Mouse (Mus musculus): ENCODE data around the gene Trim38. TPM values are rescaled to one million over a fixed set of nuclear protein-coding genes. Genes with fewer than 3 reads are reported as not detected.

Gene Trim38
- total and polyA plus RNA-seq, 2 experiments from 2014 or later = not detected

- no peak overlapping the region for H3K4me2 ChIP-seq (ENCODE audit: low read depth)
- H3K9ac ChIP-seq = no peak overlapping the region
- H3K36me3 ChIP-seq (ENCODE audit: insufficient read depth) = no peaks in the 10 kb centered on the region
- WGBS = 22% methylated on average over 8 of the region's 8 CpGs
- ATAC-seq = peak; percentile 54; the same call in 1 of the 2 replicates
- H3K4me3 ChIP-seq (ENCODE audit: low read depth, low read length) = no peak overlapping the region
- peak; percentile 88 for TF ChIP-seq CTCF (IDR thresholded peaks at IDR 0.05; ENCODE audit: low read depth)
- H3K4me1 ChIP-seq (ENCODE audit: insufficient read depth) = no peaks in the 10 kb centered on the region
- H3K9me3 ChIP-seq (ENCODE audit: low read length) = no peaks in the 10 kb centered on the region
- H3K27ac ChIP-seq (ENCODE audit: low read depth, low read length) = 0 out of 2 replicates have a peak overlapping the region, but pooled peaks have one; percentile 35
- no peaks in the 10 kb centered on the region for H3K27me3 ChIP-seq (ENCODE audit: insufficient read depth, low read length)
- peak; percentile 67 for DNase-seq
These were observed 37.4 kb upstream of the Trim38 start for GRCm38 (mm10) chr13:23732156-23732804.

GRCm38 (mm10) chr13:23737091-23737490, 32.6 kb upstream of the Trim38 start:
- H3K27ac ChIP-seq (ENCODE audit: low read depth, low read length) = no peak overlapping the region
- H3K36me3 ChIP-seq (ENCODE audit: insufficient read depth) = no peaks in the 10 kb centered on the region
- no peak overlapping the region for H3K9ac ChIP-seq
- no peak for DNase-seq
- H3K4me2 ChIP-seq (ENCODE audit: low read depth) = no peak overlapping the region
- ATAC-seq = no peak
- no peak for TF ChIP-seq CTCF (IDR thresholded peaks at IDR 0.05; ENCODE audit: low read depth)
- H3K4me3 ChIP-seq (ENCODE audit: low read depth, low read length) = no peak overlapping the region
- peaks cover 6% of the 10 kb centered on the region for H3K4me1 ChIP-seq (ENCODE audit: insufficient read depth)
- no peaks in the 10 kb centered on the region for H3K27me3 ChIP-seq (ENCODE audit: insufficient read depth, low read length)
- WGBS = 90% methylated on average over 5 of the region's 5 CpGs
- no peaks in the 10 kb centered on the region for H3K9me3 ChIP-seq (ENCODE audit: low read length)

GRCm38 (mm10) chr13:23738041-23738440, 31.7 kb upstream of the Trim38 start:
- Histone ChIP-seq H3K9me3 (ENCODE audit: low read length) (no peaks in the 10 kb centered on the region), H3K27me3 (ENCODE audit: insufficient read depth, low read length) (no peaks in the 10 kb centered on the region), H3K4me2 (ENCODE audit: low read depth) (peak overlapping the region; percentile 100), H3K4me1 (ENCODE audit: insufficient read depth) (peaks cover 6% of the 10 kb centered on the region), H3K9ac (peak overlapping the region; percentile 80), H3K27ac (ENCODE audit: low read depth, low read length) (peak overlapping the region; percentile 80), H3K4me3 (ENCODE audit: low read depth, low read length) (peak overlapping the region; percentile 51), H3K36me3 (ENCODE audit: insufficient read depth) (no peaks in the 10 kb centered on the region)
- DNase-seq (peak; percentile 56), ATAC-seq (no peak)
- TF ChIP-seq CTCF (IDR thresholded peaks at IDR 0.05; ENCODE audit: low read depth) = no peak
- 23% methylated on average over 4 of the region's 4 CpGs for WGBS

GRCm38 (mm10) chr13:23738677-23739068, 31.0 kb upstream of the Trim38 start, which contains the start of gene Hist1h1c:
TSS of gene Hist1h1c (plus strand) at chr13:23738808.
- Histone ChIP-seq H3K36me3 (ENCODE audit: insufficient read depth) (no peaks in the 10 kb centered on the region), H3K9me3 (ENCODE audit: low read length) (no peaks in the 10 kb centered on the region), H3K4me3 (ENCODE audit: low read depth, low read length) (peak within 1 kb of the TSS; percentile 51), H3K27me3 (ENCODE audit: insufficient read depth, low read length) (no peaks in the 10 kb centered on the region), H3K4me1 (ENCODE audit: insufficient read depth) (peaks cover 6% of the 10 kb centered on the region), H3K4me2 (ENCODE audit: low read depth) (peak within 1 kb of the TSS; percentile 100), H3K9ac (peak within 1 kb of the TSS; percentile 80), H3K27ac (ENCODE audit: low read depth, low read length) (peak within 1 kb of the TSS; percentile 80)
- peak; percentile 16; the same call in 1 of the 2 replicates for TF ChIP-seq CTCF (IDR thresholded peaks at IDR 0.05; ENCODE audit: low read depth)
- ATAC-seq = peak; percentile 93
- peak; percentile 93 for DNase-seq
- 3% methylated on average over 30 of the region's 38 CpGs for WGBS

DNA sequence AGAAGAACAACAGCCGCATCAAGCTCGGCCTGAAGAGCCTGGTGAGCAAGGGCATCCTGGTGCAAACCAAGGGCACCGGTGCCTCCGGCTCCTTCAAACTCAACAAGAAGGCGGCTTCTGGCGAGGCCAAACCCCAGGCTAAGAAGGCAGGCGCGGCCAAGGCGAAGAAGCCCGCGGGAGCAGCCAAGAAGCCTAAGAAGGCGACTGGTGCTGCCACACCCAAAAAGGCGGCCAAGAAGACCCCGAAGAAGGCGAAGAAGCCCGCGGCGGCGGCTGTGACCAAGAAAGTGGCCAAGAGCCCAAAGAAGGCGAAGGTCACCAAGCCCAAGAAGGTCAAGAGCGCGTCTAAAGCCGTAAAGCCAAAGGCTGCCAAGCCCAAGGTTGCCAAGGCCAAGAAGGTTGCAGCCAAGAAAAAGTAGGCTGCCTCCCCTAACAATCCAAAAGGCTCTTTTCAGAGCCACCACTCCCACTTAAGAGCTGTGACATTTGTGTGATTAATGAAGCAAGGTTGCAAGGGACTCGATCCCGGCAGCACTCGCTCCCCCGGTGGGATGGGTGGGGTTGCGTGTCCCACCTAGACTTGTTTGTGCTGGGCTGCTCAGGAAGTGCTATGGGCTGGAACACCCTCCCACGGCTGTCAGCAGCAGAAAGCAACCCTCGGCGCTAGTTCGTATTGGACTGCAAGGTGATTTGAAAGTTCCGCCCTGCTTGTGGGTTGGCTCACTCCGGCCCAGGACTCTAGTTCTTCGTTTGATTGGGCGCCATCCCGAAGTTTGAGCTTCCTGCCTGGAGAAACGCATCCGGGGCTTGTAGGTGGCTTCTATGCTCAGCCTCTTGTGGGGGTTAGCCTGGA, 30.4 kb upstream of the Trim38 start:
- Histone ChIP-seq H3K4me2 (ENCODE audit: low read depth) (peak overlapping the region; percentile 100), H3K9me3 (ENCODE audit: low read length) (no peaks in the 10 kb centered on the region), H3K27me3 (ENCODE audit: insufficient read depth, low read length) (no peaks in the 10 kb centered on the region), H3K4me1 (ENCODE audit: insufficient read depth) (peaks cover 6% of the 10 kb centered on the region), H3K4me3 (ENCODE audit: low read depth, low read length) (peak overlapping the region; percentile 51), H3K27ac (ENCODE audit: low read depth, low read length) (peak overlapping the region; percentile 80), H3K9ac (peak overlapping the region; percentile 80), H3K36me3 (ENCODE audit: insufficient read depth) (no peaks in the 10 kb centered on the region)
- ATAC-seq (peak; percentile 90), DNase-seq (peak; percentile 95)
- 3% methylated on average over 39 of the region's 39 CpGs for whole genome bisulfite sequencing
- TF ChIP-seq CTCF (IDR thresholded peaks at IDR 0.05; ENCODE audit: low read depth) = no peak

- H3K36me3 ChIP-seq (ENCODE audit: insufficient read depth) = no peaks in the 10 kb centered on the region
- 1% methylated on average over 14 of the region's 14 CpGs for WGBS
- peaks cover 6% of the 10 kb centered on the region for H3K4me1 ChIP-seq (ENCODE audit: insufficient read depth)
- H3K4me2 ChIP-seq (ENCODE audit: low read depth) = peak overlapping the region; percentile 100
- H3K9ac ChIP-seq = peak overlapping the region; percentile 80
- ATAC-seq (peak; percentile 25), DNase-seq (no peak)
- TF ChIP-seq CTCF (IDR thresholded peaks at IDR 0.05; ENCODE audit: low read depth) = no peak
- H3K27me3 ChIP-seq (ENCODE audit: insufficient read depth, low read length) = no peaks in the 10 kb centered on the region
- peak overlapping the region; percentile 80 for H3K27ac ChIP-seq (ENCODE audit: low read depth, low read length)
- H3K4me3 ChIP-seq (ENCODE audit: low read depth, low read length) = peak overlapping the region; percentile 51
- no peaks in the 10 kb centered on the region for H3K9me3 ChIP-seq (ENCODE audit: low read length)
These were observed 29.8 kb upstream of the Trim38 start for GRCm38 (mm10) chr13:23739922-23740252.

Data from forebrain, postnatal 0 days (tissue).